Mouse (Mus musculus): ENCODE measurements at regions not wholly inside any gene's neighbourhood (a gene's known extent, or its start where the extent isn't known, plus 50 kb on each side); places are given as distances from the start of the nearest gene placed in this dataset.
"Not testable (repeated sequence)": the region's sequence is repeated elsewhere in the genome, so short reads cannot be mapped to it uniquely, and the experiment has no call there.

DNA sequence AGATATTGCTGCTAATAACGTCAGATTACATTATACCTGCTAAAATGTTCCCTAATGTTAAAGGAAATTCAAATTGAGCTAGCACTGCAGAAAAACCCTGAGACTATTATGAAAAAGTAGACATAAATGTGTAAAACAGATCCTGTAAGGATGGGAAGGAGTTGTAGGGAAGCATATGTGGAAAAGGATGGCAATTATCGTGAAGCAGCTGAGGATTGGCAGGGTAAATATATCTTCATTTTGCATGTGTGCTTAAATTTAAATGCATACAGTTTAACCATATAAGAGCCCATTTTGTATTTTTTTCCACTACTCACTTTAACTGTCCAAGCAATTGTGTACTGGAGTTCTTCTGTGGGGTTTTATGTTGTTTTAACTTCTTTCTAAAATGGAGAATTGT, 1751.9 kb downstream of the Cntnap5b start:
- no peak for DNase-seq

- DNase-seq: no peak
These were observed 1757.4 kb downstream of the Cntnap5b start for GRCm38 (mm10) chr1:101530001-101530400.

DNA sequence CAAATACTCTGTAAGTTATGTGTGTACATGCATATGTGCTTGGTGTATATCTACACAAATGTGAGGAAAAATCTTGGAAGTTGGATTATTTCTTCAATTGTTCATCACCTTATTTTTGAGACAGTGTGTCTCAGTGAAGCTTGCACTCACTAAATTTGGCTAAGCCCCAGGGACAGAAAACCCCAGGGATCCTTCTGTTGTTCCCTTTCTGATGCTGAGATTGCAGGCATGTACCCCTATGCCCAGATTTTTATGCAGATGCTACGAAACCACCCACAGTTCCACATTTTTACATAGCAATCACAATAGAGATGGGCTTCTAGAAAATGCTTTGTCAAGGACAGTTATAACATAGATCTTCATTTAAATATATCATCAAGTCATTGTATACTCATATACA, 1799.7 kb downstream of the Cntnap5b start:
- DNase-seq: no peak

GRCm38 (mm10) chr1:101585325-101586028, 1812.9 kb downstream of the Cntnap5b start:
- DNase-seq: no peak

DNA sequence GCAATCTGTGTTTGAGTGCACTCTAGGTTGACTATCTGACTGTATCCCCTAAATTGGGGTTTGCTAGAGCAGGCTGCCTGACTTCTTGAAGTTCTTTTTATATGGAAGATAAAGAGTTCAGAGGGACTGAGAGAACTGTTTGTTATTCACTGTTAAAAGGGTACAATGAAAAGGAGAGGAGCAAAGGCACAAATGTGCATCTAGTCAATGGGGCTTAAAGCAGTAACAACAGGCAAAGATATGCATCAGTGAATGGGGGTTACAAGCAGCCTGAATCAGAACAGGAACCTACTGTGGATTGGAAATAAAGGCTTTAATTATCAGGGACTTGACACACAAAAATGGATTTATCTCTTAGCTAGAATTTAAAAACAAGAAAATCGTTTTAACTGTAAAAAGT, 1855.9 kb downstream of the Cntnap5b start:
- no peak for DNase-seq

DNA sequence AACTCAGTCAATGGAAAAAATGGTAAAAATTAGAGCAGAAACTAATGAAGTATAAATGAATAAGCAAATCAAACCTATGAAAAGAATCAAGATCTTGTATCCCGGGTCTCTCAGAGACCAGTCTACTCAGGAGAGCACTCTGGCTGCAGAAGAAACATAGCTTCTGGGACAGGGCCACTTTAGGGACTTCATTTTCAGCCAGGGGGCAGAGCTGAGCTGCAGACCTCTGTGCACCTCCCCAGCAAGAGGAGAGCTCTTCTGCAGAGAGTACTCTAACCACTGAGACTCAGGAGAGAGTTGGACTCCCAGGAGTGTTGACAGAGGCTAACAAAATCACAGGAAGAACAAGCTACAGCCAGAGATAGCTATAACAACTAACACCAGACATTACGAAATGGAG, 1856.4 kb downstream of the Cntnap5b start:
- DNase-seq: peak; percentile 5

- DNase-seq: not testable (repeated sequence)
These were observed 1891.7 kb downstream of the Cntnap5b start for GRCm38 (mm10) chr1:101664287-101664686.

DNA sequence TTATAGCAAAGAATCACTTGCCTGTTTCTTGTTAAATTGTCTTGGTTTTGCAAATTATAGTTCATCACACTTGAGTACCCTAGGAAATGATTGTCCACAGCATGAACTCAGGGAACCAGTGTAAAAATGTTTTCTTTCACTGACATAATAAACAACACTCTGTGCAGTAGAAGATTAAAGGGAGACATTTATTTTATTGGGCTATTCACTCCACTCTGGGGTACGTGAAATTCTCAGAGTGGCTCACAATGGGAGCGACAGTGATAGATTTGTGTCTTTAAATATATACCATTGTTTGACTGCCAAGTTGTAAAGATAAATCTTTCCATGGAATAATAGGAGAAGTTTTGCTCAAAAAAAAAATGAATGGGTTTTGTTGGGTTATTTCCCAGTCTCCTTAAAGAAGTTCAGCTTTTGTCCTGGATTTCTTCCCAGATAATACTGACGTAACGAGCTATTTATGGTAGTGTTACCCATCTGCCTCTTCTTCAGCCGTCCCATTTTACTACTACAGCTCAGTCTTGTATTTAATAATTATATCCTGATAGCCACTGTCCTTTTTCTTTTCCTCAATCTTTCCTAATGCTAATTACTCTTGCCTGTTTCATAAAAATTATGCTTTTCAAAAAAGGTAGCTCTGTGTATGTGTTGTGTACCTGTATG, 1911.3 kb downstream of the Cntnap5b start:
- no peak for DNase-seq

DNA sequence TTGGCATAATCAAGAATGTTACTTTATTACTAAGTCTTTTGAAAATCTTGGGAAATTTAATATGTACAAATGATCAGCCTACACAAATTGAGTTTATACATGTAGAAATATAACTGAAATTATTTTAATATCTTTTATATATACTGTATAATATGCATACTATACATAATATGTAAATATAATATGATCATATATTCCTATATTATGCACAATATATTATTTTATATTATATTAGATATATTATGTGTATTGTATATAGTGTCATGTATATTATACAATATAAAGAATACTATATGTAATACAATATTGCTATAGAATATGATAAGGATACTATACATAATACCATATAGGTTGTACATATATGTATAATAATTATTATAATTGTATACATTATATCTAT, 1912.4 kb downstream of the Cntnap5b start:
- no peak for DNase-seq
